Mouse (Mus musculus) limb, embryonic 14.5 days (tissue): ENCODE measurements at regions not wholly inside any gene's neighbourhood (a gene's known extent, or its start where the extent isn't known, plus 50 kb on each side); places are given as distances from the start of the nearest gene placed in this dataset.

ENCODE experiments used
- ATAC-seq: fragments of 200-750 bp; cut with Nextera tagmentation; 2 replicates; pipeline ENCODE4 v1.8.0; 2017; ENCODE audit warnings: low read depth, moderate number of reproducible peaks, moderate TSS enrichment; ENCODE audit not compliant: low FRiP score
- DNase-seq: peaks from one replicate; pipeline ENCODE4 v3.0.0-alpha.2; 2015; ENCODE audit warnings: low spot score
- H3K27ac ChIP-seq: fragments of 300-500 bp; sonication (generic); replicated peaks from 2 replicates; pipeline ENCODE4 v1.5.1; 2014; ENCODE audit warnings: low read depth, mild to moderate bottlenecking, low read length, moderate library complexity, mixed read lengths
- H3K27me3 ChIP-seq: fragments of 300-500 bp; sonication (generic); 2 replicates; pipeline ENCODE4 v1.6.1; 2014; ENCODE audit warnings: low read length, mixed read lengths; ENCODE audit not compliant: control insufficient read depth, insufficient read depth
- H3K36me3 ChIP-seq: fragments of 300-500 bp; sonication (generic); 2 replicates; pipeline ENCODE4 v1.6.1; 2014; ENCODE audit warnings: mild to moderate bottlenecking, low read length, moderate library complexity, mixed read lengths; ENCODE audit not compliant: control insufficient read depth, insufficient read depth
- H3K4me1 ChIP-seq: fragments of 300-500 bp; sonication (generic); 2 replicates; pipeline ENCODE4 v1.6.1; 2014; ENCODE audit warnings: antibody characterized with exemption, low read length, mixed read lengths; ENCODE audit not compliant: control insufficient read depth, insufficient read depth
- H3K4me2 ChIP-seq: fragments of 300-500 bp; sonication (generic); replicated peaks from 2 replicates; pipeline ENCODE4 v1.6.1; 2014; ENCODE audit warnings: low read depth, mild to moderate bottlenecking, low read length, moderate library complexity; ENCODE audit not compliant: severe bottlenecking
- H3K4me3 ChIP-seq: fragments of 300-500 bp; sonication (generic); replicated peaks from 2 replicates; pipeline ENCODE4 v1.5.1; 2014; ENCODE audit warnings: low read length
- H3K9ac ChIP-seq: fragments of 300-500 bp; sonication (generic); 2 replicates; pipeline ENCODE4 v1.6.1; 2014; ENCODE audit warnings: mild to moderate bottlenecking, low read depth, low read length, moderate library complexity; ENCODE audit not compliant: severe bottlenecking
- H3K9me3 ChIP-seq: fragments of 300-500 bp; sonication (generic); 2 replicates; pipeline ENCODE4 v1.6.1; 2016; ENCODE audit warnings: low read length; ENCODE audit not compliant: control insufficient read depth
- POLR2A ChIP-seq: fragments of 200-500 bp; IDR thresholded peaks from 2 replicates; pipeline ENCODE4 v1.8.0; 2012; ENCODE audit warnings: inconsistent platforms, mild to moderate bottlenecking, moderate library complexity, borderline replicate concordance; ENCODE audit not compliant: insufficient read depth, insufficient read length; ENCODE audit errors: extremely low read depth
- WGBS: fragments of 180-500 bp; shearing (Covaris S2); extraction: QIAGEN DNeasy Blood & Tissue Kit; methylation state at CpG from one replicate; pipeline ENCODE4 v1.1.7; 2014; 5-methylcytosine and 5-hydroxymethylcytosine counted together

GRCm38 (mm10) chr2:131407337-131407736, 54.6 kb upstream of the Rnf24 start:
- WGBS, result 78% methylated on average over 5 of the region's 5 CpGs
- DNase-seq (no peak), ATAC-seq (no peak)
- no peaks in the 10 kb centered on the region for H3K27me3 ChIP-seq
- H3K9ac ChIP-seq, result no peak overlapping the region
- H3K4me2 ChIP-seq, result no peak overlapping the region
- no peak overlapping the region for H3K4me3 ChIP-seq
- H3K27ac ChIP-seq, result no peak overlapping the region
- TF ChIP-seq POLR2A, result no peak
- H3K36me3 ChIP-seq, result no peaks in the 10 kb centered on the region
- H3K9me3 ChIP-seq, result no peaks in the 10 kb centered on the region
- H3K4me1 ChIP-seq, result peaks cover 4% of the 10 kb centered on the region; the same call in 1 of the 2 replicates

DNA sequence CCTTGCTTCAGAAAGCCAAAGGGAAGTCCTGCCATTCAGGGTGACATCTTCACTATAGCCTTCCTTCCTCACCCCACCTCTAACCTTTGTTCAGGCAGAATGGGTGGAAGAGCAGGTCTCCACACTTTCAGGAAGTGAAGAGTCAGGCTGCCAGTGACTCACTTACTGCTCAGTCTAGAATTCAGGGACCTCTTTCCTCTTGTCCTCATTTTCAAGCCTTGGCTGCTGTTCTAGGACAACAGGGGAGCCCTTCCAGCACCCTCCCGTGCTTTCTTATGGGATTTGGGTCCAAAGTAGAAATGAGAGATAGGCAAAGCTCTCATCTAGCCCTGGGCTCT, 51.5 kb upstream of the Rnf24 start:
- Histone ChIP-seq H3K9me3 (no peaks in the 10 kb centered on the region), H3K9ac (no peak overlapping the region), H3K27ac (no peak overlapping the region), H3K4me3 (no peak overlapping the region), H3K36me3 (no peaks in the 10 kb centered on the region), H3K4me1 (peaks cover 19% of the 10 kb centered on the region), H3K4me2 (no peak overlapping the region), H3K27me3 (no peaks in the 10 kb centered on the region)
- ATAC-seq (no peak), DNase-seq (no peak)
- no peak for TF ChIP-seq POLR2A
- 44% methylated on average over 1 of the region's 1 CpGs for WGBS

- TF ChIP-seq POLR2A, result no peak
- WGBS, result 82% methylated on average over 5 of the region's 5 CpGs
- DNase-seq (no peak), ATAC-seq (no peak)
- no peaks in the 10 kb centered on the region for H3K36me3 ChIP-seq
- no peak overlapping the region for H3K4me3 ChIP-seq
- H3K27me3 ChIP-seq, result no peaks in the 10 kb centered on the region
- no peak overlapping the region for H3K9ac ChIP-seq
- H3K9me3 ChIP-seq, result no peaks in the 10 kb centered on the region
- H3K4me1 ChIP-seq, result peaks cover 19% of the 10 kb centered on the region
- H3K4me2 ChIP-seq, result no peak overlapping the region
- no peak overlapping the region for H3K27ac ChIP-seq
Measured at GRCm38 (mm10) chr2:131403543-131404217, 51.0 kb upstream of the Rnf24 start.
